Mouse (Mus musculus): ENCODE results near the gene Park7.

DNA sequence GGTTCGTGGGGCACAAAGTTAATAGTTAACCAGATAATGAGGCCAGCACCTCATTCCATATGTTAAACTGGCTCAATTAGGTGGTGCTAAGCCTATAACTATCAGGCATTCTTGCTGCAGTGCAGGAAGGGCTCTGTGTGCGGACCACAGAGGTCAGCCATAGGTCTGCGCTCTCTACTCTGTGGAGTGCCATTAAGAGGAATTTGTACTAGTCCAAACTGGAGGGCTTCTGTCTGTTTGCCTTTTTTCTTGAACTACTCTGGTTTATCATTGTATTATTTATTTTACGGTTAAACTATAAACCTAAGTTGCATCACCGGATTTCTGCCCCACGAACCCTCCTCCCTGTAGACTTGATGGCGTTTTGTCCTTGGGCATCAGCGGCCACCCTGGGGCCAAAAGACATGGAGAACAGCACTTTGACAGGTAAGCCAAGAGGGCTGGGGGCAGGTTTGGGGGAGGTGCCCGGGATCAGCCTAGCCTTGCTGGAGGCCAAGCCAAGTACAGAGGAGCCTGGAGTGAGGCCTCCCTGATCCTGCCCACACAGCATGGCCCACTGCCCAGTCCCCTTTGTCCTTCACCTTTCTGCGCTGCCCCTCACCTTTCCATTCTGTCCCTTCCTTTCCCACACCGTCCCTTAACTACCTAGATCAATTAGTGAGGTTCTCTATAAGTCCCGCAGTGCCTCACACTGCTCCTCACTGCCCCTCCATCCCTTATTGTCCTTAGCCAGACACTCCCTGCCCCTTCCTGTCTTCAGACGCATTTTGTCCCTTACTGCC, 60.4 kb downstream of the Park7 start, which contains the start of gene Errfi1:
- TF ChIP-seq ZC3H11A (IDR thresholded peaks at IDR 0.05; ENCODE audit: borderline replicate concordance, low read depth, low read length) (no peak), HCFC1 (IDR thresholded peaks at IDR 0.05; ENCODE audit: borderline replicate concordance, insufficient read depth, low read length) (no peak)
